ENCODE assay signal across 17 mouse cellular contexts in the genomic region with DNA sequence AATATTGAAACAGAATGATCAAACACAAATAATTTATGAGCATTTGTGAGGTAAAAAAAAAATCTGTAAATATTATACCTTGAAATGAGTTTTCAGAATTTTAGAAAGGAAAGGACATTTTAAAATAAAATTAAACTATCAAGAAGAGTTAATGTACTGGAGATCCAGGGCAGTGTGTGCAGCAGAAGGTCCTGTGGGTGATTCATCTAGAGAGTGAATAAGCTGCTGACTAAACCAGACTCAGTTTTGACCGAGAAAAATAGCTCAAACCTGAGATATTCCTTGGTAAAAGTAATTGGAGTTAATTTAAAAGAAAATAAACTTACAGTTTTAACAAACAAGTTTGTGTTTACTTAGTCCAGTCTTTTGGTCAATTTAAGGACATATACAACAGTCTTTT.
"Had no signal": no experiment of that assay in that cellular context is flagged by ENCODE, and none has a peak within 500 bp of the region (broad histone marks: within the 10 kb centered on the region; RNA-seq: fewer than 3 reads in every experiment).

No protein-coding gene starts in this region.

- H3K27ac ChIP-seq: lung, embryonic 15.5 days; macrophage; midbrain, embryonic 13.5 days; midbrain, embryonic 15.5 days; neural tube, embryonic 12.5 days; stomach, embryonic 15.5 days; stomach, postnatal 0 days had no signal

- H3K4me1 ChIP-seq: lung, embryonic 15.5 days; megakaryocyte, embryonic 14.5 days; midbrain, embryonic 13.5 days; midbrain, embryonic 15.5 days; neural tube, embryonic 12.5 days; stomach, embryonic 15.5 days had no signal

- H3K27me3 ChIP-seq: lung, embryonic 15.5 days; megakaryocyte, embryonic 14.5 days; midbrain, embryonic 13.5 days; midbrain, embryonic 15.5 days; neural tube, embryonic 12.5 days; stomach, embryonic 15.5 days had no signal

- DNase-seq: lung, adult 2 months; lung, postnatal 14 days; lung, postnatal 36 days; right cerebral cortex, postnatal 14 days; thymus, adult 2 months; thymus, postnatal 25 days; thymus, postnatal 4 days had no signal

- H3K4me3 ChIP-seq: lung, embryonic 15.5 days; megakaryocyte, embryonic 14.5 days; midbrain, embryonic 13.5 days; midbrain, embryonic 15.5 days; neural tube, embryonic 12.5 days; stomach, embryonic 15.5 days had no signal

- H3K36me3 ChIP-seq: lung, embryonic 15.5 days; midbrain, embryonic 13.5 days; midbrain, embryonic 15.5 days; neural tube, embryonic 12.5 days; stomach, embryonic 15.5 days had no signal

- H3K9me3 ChIP-seq: lung, embryonic 15.5 days; midbrain, embryonic 13.5 days; midbrain, embryonic 15.5 days; neural tube, embryonic 12.5 days; stomach, embryonic 15.5 days had no signal

- H3K9ac ChIP-seq: lung, embryonic 15.5 days; midbrain, embryonic 13.5 days; midbrain, embryonic 15.5 days; neural tube, embryonic 12.5 days; stomach, embryonic 15.5 days had no signal

- ATAC-seq: lung, postnatal 0 days; midbrain, embryonic 13.5 days; midbrain, embryonic 15.5 days had no signal

- H3K4me2 ChIP-seq: lung, embryonic 15.5 days; midbrain, embryonic 11.5 days; midbrain, embryonic 13.5 days; midbrain, embryonic 15.5 days; neural tube, embryonic 12.5 days; stomach, embryonic 15.5 days had no signal
